Mouse (Mus musculus): ENCODE results near the gene Strap.

DNA sequence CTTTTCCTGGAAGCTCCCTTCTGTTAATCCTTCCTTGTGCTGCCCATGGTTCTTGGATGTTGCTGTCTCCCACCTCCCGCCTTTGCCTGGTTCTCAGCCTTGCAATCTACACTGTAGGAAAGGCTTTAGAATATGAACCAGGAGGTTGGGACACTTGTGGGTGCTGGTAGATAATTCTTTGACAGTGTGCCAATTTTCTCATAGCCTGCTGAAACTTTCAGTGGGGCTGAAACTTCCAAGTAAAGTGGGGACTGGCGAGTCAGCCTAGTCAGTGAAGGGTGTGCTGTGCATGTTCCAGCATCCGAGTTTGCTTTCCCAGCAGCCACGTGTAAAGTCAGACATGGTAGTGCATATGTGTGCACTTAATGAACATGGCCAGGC lies 17.4 kb downstream of the Strap start:
- TF ChIP-seq POLR2A (IDR thresholded peaks at IDR 0.05; ENCODE audit: low read depth, low read length) (no peak), CTCF (IDR thresholded peaks at IDR 0.05; ENCODE audit: borderline replicate concordance, insufficient read depth, low read length) (no peak)

Data from embryonic fibroblast, embryonic 13.5 days (primary cell).